Mouse (Mus musculus) intestine, postnatal 0 days (tissue): ENCODE measurements around the gene Ebf1. TPM values are rescaled to one million over a fixed set of nuclear protein-coding genes. Genes with fewer than 3 reads are reported as not detected.

Experiments used
- ATAC-seq: fragments of 200-750 bp; cut with Nextera tagmentation; 2 replicates; pipeline ENCODE4 v1.8.0; 2017; ENCODE audit warnings: mild to moderate bottlenecking, moderate TSS enrichment, moderate library complexity
- H3K27ac ChIP-seq: fragments of 300-500 bp; sonication (generic); 2 replicates; pipeline ENCODE4 v1.5.1; 2014; ENCODE audit warnings: mild to moderate bottlenecking, low read depth, low read length, moderate library complexity
- H3K27me3 ChIP-seq: fragments of 300-500 bp; sonication (generic); replicated peaks from 2 replicates; pipeline ENCODE4 v1.6.1; 2014; ENCODE audit warnings: low read length, mixed read lengths; ENCODE audit not compliant: control insufficient read depth, insufficient read depth
- H3K36me3 ChIP-seq: fragments of 300-500 bp; sonication (generic); 2 replicates; pipeline ENCODE4 v1.6.1; 2014; ENCODE audit warnings: mild to moderate bottlenecking, moderate library complexity; ENCODE audit not compliant: control insufficient read depth, insufficient read depth
- H3K4me1 ChIP-seq: fragments of 300-500 bp; sonication (generic); replicated peaks from 2 replicates; pipeline ENCODE4 v1.6.1; 2014; ENCODE audit warnings: antibody characterized with exemption, low read length, mixed read lengths; ENCODE audit not compliant: control insufficient read depth, insufficient read depth
- H3K4me2 ChIP-seq: fragments of 300-500 bp; sonication (generic); replicated peaks from 2 replicates; pipeline ENCODE4 v1.6.1; 2014; ENCODE audit warnings: low read depth, mild to moderate bottlenecking, moderate library complexity
- H3K4me3 ChIP-seq: fragments of 300-500 bp; sonication (generic); 2 replicates; pipeline ENCODE4 v1.5.1; 2014; ENCODE audit warnings: low read depth, low read length
- H3K9ac ChIP-seq: fragments of 300-500 bp; sonication (generic); 2 replicates; pipeline ENCODE4 v1.6.1; 2014; ENCODE audit warnings: mild to moderate bottlenecking, low read depth, low read length
- H3K9me3 ChIP-seq: fragments of 300-500 bp; sonication (generic); 2 replicates; pipeline ENCODE4 v1.6.1; 2016; ENCODE audit warnings: mixed run types; ENCODE audit not compliant: control insufficient read depth
- CTCF ChIP-seq: sonication (generic); IDR thresholded peaks from 2 replicates; pipeline ENCODE4 v1.5.1; 2016; ENCODE audit warnings: low read depth, mild to moderate bottlenecking, control low read depth, antibody characterized with exemption, moderate library complexity
- WGBS: fragments of 180-500 bp; shearing (Covaris S2); extraction: QIAGEN DNeasy Blood & Tissue Kit; methylation state at CpG from one replicate; pipeline ENCODE4 v1.1.7; 2014; 5-methylcytosine and 5-hydroxymethylcytosine counted together
- polyA plus RNA-seq: library from polyadenylated mRNA; unstranded; fragments of >200 nt; fragmentation: Nextera tagmentation; extraction: Ambion mirVana; gene quantifications from 2 replicates; pipeline ENCODE4 v1.2.1, GENCODE M21; 2015

The Ebf1 gene
- polyA plus RNA-seq, 1 experiment from 2014 or later = 4.0 TPM

DNA sequence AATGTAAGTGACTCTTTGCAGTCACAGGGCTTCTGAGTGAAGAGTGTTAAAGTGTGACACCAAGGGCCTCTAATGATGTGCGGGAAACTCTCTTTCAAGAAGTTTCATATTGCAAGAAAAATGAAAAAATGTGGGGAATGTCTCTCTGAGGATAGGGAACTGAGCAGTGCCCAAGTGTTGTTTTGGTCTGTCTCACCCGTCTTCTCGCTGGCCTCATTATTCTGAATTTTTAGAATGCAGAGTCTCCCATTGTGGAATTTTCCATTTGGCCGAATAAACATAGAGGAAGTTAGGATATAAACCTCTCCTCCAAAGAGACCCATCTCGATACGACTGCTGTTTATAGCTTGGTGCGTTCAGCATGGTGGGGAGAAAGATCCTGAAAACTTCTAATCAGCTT, 367.3 kb downstream of the Ebf1 start:
- H3K36me3 ChIP-seq = no peaks in the 10 kb centered on the region
- no peak for ATAC-seq
- no peak overlapping the region for H3K4me3 ChIP-seq
- WGBS = 59% methylated on average over 7 of the region's 7 CpGs
- H3K9me3 ChIP-seq = no peaks in the 10 kb centered on the region
- H3K27me3 ChIP-seq = no peaks in the 10 kb centered on the region
- no peaks in the 10 kb centered on the region for H3K4me1 ChIP-seq
- TF ChIP-seq CTCF = no peak
- no peak overlapping the region for H3K27ac ChIP-seq
- no peak overlapping the region for H3K9ac ChIP-seq
- no peak overlapping the region for H3K4me2 ChIP-seq

DNA sequence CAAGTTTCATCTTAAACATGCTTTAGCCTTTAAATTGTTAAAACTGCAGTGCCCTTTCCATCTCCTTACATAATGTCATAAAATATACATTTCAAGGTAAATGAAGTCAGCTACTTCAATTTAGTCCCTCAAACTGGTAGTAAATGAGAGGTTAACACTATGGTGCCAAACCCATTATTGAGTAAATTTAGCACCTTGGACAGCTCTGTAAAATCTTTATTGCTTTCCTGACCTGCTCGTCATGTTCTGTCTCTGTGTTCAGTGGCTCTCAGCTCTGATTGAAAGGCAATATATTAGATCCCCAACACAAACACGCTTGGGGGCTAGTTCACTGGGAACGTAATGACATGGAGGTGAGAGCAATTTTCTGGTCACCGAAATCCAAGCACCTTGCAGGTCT, 370.7 kb downstream of the Ebf1 start:
- Histone ChIP-seq H3K9me3 (no peaks in the 10 kb centered on the region), H3K4me1 (no peaks in the 10 kb centered on the region), H3K27ac (no peak overlapping the region), H3K27me3 (no peaks in the 10 kb centered on the region), H3K9ac (no peak overlapping the region), H3K4me2 (no peak overlapping the region), H3K4me3 (no peak overlapping the region), H3K36me3 (no peaks in the 10 kb centered on the region)
- TF ChIP-seq CTCF = no peak
- no peak for ATAC-seq
- 22% methylated on average over 4 of the region's 4 CpGs for WGBS

DNA sequence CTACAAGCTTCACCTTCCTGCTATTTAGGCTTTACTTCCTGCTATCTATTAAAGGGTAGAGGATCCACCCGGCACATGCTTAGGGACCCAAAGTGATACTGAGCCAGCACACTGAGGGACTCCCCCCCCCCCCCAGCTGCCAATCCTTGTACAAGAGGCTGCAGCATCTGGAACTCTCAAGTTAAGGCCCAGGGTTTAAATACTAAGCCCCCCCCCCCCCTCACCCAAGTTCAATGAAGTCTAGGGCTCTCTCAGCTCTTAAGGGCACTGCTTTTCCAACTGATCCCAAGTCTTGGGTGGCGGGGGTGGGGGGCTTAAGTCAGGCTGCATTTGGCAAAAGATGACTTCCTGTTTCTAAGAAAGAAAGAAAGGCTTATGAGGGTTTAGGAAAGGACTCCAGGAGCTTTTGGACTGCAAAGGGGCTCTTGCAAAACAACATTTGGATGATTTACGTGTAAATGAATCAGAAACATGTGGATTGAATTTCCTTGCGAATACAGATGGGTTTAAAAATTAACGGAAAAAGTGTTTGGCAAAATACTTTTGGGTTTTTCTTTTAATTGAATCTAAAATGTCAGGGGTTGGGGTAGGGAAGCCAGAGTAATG, 385.7 kb downstream of the Ebf1 start:
- TF ChIP-seq CTCF = no peak
- Histone ChIP-seq H3K36me3 (no peaks in the 10 kb centered on the region), H3K4me3 (no peak overlapping the region), H3K27me3 (no peaks in the 10 kb centered on the region), H3K4me2 (no peak overlapping the region), H3K9me3 (no peaks in the 10 kb centered on the region), H3K9ac (no peak overlapping the region), H3K27ac (no peak overlapping the region), H3K4me1 (no peaks in the 10 kb centered on the region)
- WGBS = 70% methylated on average over 5 of the region's 5 CpGs
- no peak for ATAC-seq

DNA sequence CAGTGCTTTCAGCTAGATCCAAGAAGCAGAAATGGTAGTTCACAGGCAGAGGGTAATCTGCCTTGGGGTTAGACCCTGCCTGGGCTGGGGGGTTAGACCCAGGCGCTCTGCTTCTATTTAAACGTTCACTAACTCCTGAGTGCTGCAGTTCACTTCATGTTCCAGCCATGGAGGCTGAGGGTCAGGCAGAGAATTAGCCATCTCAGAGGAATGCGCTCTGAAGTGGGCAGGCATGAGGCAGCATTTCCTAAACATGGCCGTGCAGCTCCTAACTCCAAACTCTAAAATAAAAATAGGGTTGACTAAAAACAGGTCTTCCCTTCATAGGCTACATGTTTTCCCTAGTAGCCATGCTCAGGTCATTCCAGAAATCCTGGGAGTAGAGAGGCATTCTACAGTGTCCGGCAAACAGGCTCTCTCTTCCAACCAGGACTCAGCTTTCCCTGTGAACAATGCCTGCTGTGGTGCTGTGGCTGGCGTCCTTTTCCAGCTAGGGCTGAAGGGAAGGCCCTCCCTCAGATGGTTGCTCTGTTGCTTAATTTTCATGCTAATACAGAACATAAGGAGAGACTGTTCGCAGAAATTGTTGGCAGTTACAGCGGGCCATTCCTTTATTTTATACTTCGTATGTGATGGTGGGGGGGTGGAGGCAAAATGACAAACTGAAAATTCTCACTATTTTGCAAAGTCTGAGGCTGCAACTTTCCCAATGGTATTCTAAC, 386.8 kb downstream of the Ebf1 start:
- no peak overlapping the region for H3K4me3 ChIP-seq
- 67% methylated on average over 9 of the region's 9 CpGs for WGBS
- H3K9me3 ChIP-seq = no peaks in the 10 kb centered on the region
- H3K4me1 ChIP-seq = no peaks in the 10 kb centered on the region
- H3K27ac ChIP-seq = no peak overlapping the region
- no peak for TF ChIP-seq CTCF
- ATAC-seq = no peak
- no peak overlapping the region for H3K9ac ChIP-seq
- no peak overlapping the region for H3K4me2 ChIP-seq
- H3K36me3 ChIP-seq = no peaks in the 10 kb centered on the region
- no peaks in the 10 kb centered on the region for H3K27me3 ChIP-seq

DNA sequence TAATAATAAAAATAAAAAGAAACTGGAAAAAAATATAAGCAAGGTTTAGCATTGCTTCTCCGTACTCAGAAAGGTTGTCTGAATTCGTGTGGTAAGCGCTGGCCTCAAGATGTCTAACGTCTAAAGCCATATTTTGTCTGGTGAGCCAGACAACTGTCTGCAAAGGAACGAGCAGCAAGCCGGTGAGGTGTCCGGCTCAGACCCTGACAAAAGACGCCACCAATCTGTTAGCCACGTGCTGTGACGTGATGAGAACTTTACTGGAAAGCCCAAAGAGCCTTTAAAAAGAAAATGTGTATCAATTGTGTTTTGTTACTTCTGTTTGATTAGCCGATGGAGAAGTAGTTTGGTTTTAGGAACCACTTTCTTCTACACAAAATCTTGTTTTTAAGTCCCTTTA, 390.2 kb downstream of the Ebf1 start:
- no peaks in the 10 kb centered on the region for H3K4me1 ChIP-seq
- no peak overlapping the region for H3K9ac ChIP-seq
- no peak for ATAC-seq
- no peaks in the 10 kb centered on the region for H3K27me3 ChIP-seq
- no peaks in the 10 kb centered on the region for H3K9me3 ChIP-seq
- 84% methylated on average over 11 of the region's 11 CpGs for WGBS
- no peaks in the 10 kb centered on the region for H3K36me3 ChIP-seq
- no peak overlapping the region for H3K4me2 ChIP-seq
- no peak overlapping the region for H3K27ac ChIP-seq
- TF ChIP-seq CTCF = no peak
- no peak overlapping the region for H3K4me3 ChIP-seq

DNA sequence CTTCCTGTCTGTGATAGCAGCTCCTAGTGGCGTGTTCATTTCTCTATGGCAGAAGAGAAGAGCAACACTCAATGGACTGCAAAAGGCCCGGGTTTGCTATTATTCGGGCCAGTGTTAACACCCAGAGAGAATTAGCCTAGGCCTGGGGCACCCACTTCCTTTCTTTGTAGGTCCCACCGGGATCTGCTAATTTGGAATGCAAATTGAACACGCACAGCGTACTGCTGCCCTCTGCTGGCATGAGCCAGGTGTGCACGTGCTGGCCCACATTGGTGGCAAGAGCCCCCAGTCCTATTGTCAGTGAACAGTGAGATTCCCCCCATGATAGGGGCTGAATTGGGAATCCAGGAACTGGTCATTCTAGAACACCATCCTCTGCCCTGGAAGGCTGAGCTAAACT, 391.0 kb downstream of the Ebf1 start:
- no peak for ATAC-seq
- peak; percentile 97 for TF ChIP-seq CTCF

More for the DNA sequence above, 391.0 kb downstream of the Ebf1 start:
- H3K36me3 ChIP-seq = no peaks in the 10 kb centered on the region
- H3K27me3 ChIP-seq = no peaks in the 10 kb centered on the region
- peak overlapping the region; percentile 59 for H3K4me2 ChIP-seq
- no peak overlapping the region for H3K27ac ChIP-seq
- H3K4me3 ChIP-seq = peak overlapping the region; percentile 16; the same call in 1 of the 2 replicates
- H3K9me3 ChIP-seq = no peaks in the 10 kb centered on the region
- no peaks in the 10 kb centered on the region for H3K4me1 ChIP-seq
- 3% methylated on average over 7 of the region's 7 CpGs for WGBS
- H3K9ac ChIP-seq = no peak overlapping the region
